Mouse (Mus musculus) limb, embryonic 14.5 days (tissue): ENCODE measurements around the gene Apold1. TPM values are rescaled to one million over a fixed set of nuclear protein-coding genes. Genes with fewer than 3 reads are reported as not detected.

Source experiments
- ATAC-seq: fragments of 200-750 bp; cut with Nextera tagmentation; 2 replicates; pipeline ENCODE4 v1.8.0; 2017; ENCODE audit warnings: low read depth, moderate number of reproducible peaks, moderate TSS enrichment; ENCODE audit not compliant: low FRiP score
- DNase-seq: peaks from one replicate; pipeline ENCODE4 v3.0.0-alpha.2; 2015; ENCODE audit warnings: low spot score
- H3K27ac ChIP-seq: fragments of 300-500 bp; sonication (generic); replicated peaks from 2 replicates; pipeline ENCODE4 v1.5.1; 2014; ENCODE audit warnings: low read depth, mild to moderate bottlenecking, low read length, moderate library complexity, mixed read lengths
- H3K27me3 ChIP-seq: fragments of 300-500 bp; sonication (generic); 2 replicates; pipeline ENCODE4 v1.6.1; 2014; ENCODE audit warnings: low read length, mixed read lengths; ENCODE audit not compliant: control insufficient read depth, insufficient read depth
- H3K36me3 ChIP-seq: fragments of 300-500 bp; sonication (generic); 2 replicates; pipeline ENCODE4 v1.6.1; 2014; ENCODE audit warnings: mild to moderate bottlenecking, low read length, moderate library complexity, mixed read lengths; ENCODE audit not compliant: control insufficient read depth, insufficient read depth
- H3K4me1 ChIP-seq: fragments of 300-500 bp; sonication (generic); 2 replicates; pipeline ENCODE4 v1.6.1; 2014; ENCODE audit warnings: antibody characterized with exemption, low read length, mixed read lengths; ENCODE audit not compliant: control insufficient read depth, insufficient read depth
- H3K4me2 ChIP-seq: fragments of 300-500 bp; sonication (generic); replicated peaks from 2 replicates; pipeline ENCODE4 v1.6.1; 2014; ENCODE audit warnings: low read depth, mild to moderate bottlenecking, low read length, moderate library complexity; ENCODE audit not compliant: severe bottlenecking
- H3K4me3 ChIP-seq: fragments of 300-500 bp; sonication (generic); replicated peaks from 2 replicates; pipeline ENCODE4 v1.5.1; 2014; ENCODE audit warnings: low read length
- H3K9ac ChIP-seq: fragments of 300-500 bp; sonication (generic); 2 replicates; pipeline ENCODE4 v1.6.1; 2014; ENCODE audit warnings: mild to moderate bottlenecking, low read depth, low read length, moderate library complexity; ENCODE audit not compliant: severe bottlenecking
- H3K9me3 ChIP-seq: fragments of 300-500 bp; sonication (generic); 2 replicates; pipeline ENCODE4 v1.6.1; 2016; ENCODE audit warnings: low read length; ENCODE audit not compliant: control insufficient read depth
- POLR2A ChIP-seq: fragments of 200-500 bp; IDR thresholded peaks from 2 replicates; pipeline ENCODE4 v1.8.0; 2012; ENCODE audit warnings: inconsistent platforms, mild to moderate bottlenecking, moderate library complexity, borderline replicate concordance; ENCODE audit not compliant: insufficient read depth, insufficient read length; ENCODE audit errors: extremely low read depth
- WGBS: fragments of 180-500 bp; shearing (Covaris S2); extraction: QIAGEN DNeasy Blood & Tissue Kit; methylation state at CpG from one replicate; pipeline ENCODE4 v1.1.7; 2014; 5-methylcytosine and 5-hydroxymethylcytosine counted together
- polyA plus RNA-seq, 2 experiments: library from polyadenylated mRNA; depleted of rRNA in 1 of 2; stranded (reverse) in 1 of 2; unstranded in 1 of 2; fragments of >200 nt; fragmentation: Nextera tagmentation in 1 of 2; extraction: Ambion mirVana in 1 of 2; gene quantifications; 2 replicates each; pipeline versions ENCODE4 v1.2.1 to v1.2.3; 2012 to 2014

Gene Apold1
- polyA plus RNA-seq, 2 experiments = 2.7 to 4.9 TPM

DNA sequence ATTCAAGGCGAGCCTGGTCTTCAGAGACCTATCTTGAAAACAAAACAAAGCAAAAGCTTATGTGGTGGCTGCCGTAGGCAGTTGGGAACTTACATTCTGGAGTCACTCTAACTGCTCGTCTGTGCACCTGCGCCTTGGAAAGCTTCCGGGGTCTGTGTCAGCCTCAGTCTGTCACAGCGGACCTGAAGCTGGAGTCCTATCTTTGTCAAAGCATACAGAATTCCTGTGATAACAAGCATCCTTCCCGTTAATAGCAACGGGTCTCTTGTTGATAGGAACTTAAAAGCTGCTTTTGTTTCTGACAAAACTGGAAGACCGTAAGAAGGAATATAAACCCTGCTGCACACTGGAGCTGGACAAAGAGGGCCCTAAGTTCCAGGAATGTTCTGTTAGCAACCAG lies 6.9 kb downstream of the Apold1 start:
- Histone ChIP-seq H3K4me2 (no peak overlapping the region), H3K36me3 (no peaks in the 10 kb centered on the region), H3K27ac (no peak overlapping the region), H3K9ac (no peak overlapping the region), H3K27me3 (no peaks in the 10 kb centered on the region), H3K9me3 (no peaks in the 10 kb centered on the region), H3K4me3 (no peak overlapping the region), H3K4me1 (peaks cover 5% of the 10 kb centered on the region)
- ATAC-seq = no peak
- no peak for DNase-seq
- 79% methylated on average over 9 of the region's 9 CpGs for WGBS
- TF ChIP-seq POLR2A = no peak

DNA sequence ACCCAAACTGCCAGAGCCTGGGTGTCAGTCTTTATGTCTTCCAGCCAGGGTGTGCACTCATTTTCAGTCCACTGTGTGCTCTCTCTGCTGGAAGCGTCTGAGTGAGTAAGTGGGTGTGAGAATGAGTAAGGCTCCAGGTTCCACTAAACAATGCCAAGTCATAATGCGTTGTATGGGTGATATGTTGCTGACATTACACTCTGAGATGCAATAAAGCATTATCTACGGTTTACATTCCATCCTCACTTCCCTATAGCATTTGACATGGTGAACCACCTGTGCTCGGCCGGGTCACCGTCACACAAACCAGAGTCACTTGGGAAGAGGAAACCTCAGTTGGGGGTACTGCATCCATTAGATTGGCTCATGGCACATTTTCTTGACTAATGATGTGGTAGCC lies 9.2 kb downstream of the Apold1 start:
- TF ChIP-seq POLR2A = no peak
- Histone ChIP-seq H3K4me3 (no peak overlapping the region), H3K27ac (no peak overlapping the region), H3K4me1 (no peaks in the 10 kb centered on the region), H3K4me2 (no peak overlapping the region), H3K9ac (no peak overlapping the region), H3K27me3 (no peaks in the 10 kb centered on the region), H3K36me3 (no peaks in the 10 kb centered on the region), H3K9me3 (no peaks in the 10 kb centered on the region)
- no peak for DNase-seq
- 87% methylated on average over 6 of the region's 6 CpGs for WGBS
- ATAC-seq = no peak

DNA sequence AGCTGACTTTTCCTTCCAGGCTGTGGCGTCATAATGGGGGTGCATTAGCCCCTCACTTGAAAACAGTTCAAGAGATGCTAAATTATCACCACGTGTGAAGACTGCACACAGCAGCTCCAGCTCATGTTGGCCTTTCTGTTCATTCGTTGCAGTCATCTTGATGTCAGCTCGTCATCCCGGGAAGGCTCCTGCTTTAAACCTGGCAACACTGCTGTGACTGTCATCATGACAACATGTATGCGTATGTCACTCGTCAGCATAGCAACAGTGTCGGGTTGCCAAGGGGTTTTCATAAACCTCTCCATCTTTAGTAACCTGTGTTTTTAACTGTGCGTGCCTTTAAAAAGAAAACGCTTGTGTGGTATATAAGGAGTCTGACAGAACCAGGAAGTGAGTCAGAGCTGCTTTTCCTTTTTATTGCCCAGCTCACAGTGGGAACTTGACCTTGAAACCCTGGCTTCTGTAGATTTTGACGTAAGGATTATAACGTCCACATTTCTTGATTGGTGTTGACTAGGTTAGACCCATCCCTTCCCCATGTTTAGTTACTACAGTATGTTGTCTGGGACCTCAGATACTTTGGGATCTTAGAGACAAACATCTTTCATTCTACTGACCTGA lies 12.6 kb downstream of the Apold1 start:
- ATAC-seq (no peak), DNase-seq (no peak)
- Histone ChIP-seq H3K9me3 (no peaks in the 10 kb centered on the region), H3K4me1 (no peaks in the 10 kb centered on the region), H3K4me2 (no peak overlapping the region), H3K36me3 (no peaks in the 10 kb centered on the region), H3K4me3 (no peak overlapping the region), H3K27ac (no peak overlapping the region), H3K9ac (no peak overlapping the region), H3K27me3 (no peaks in the 10 kb centered on the region)
- no peak for TF ChIP-seq POLR2A
- WGBS = 32% methylated on average over 12 of the region's 12 CpGs

DNA sequence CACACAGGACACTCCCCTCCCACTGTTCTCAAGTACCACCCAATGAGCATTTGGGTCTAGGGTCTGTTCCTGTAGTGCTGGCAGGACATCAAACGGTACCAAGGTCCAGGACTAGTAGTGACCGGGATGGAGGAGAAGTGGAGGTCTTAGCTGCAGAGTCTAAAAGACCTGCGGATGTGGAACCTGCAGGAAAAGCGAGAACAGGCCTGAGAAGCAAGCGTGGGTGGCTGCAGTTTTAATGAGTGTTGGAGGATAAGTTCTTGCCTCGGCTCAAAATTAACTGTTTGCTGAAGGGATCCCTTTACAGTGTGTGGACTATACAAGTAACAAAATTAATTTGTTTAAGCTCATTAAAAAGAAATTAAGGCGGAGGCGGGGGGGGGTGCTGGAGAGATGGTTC lies 13.5 kb downstream of the Apold1 start:
- Histone ChIP-seq H3K36me3 (no peaks in the 10 kb centered on the region), H3K9ac (no peak overlapping the region), H3K4me1 (no peaks in the 10 kb centered on the region), H3K4me2 (no peak overlapping the region), H3K9me3 (no peaks in the 10 kb centered on the region), H3K27me3 (no peaks in the 10 kb centered on the region), H3K27ac (no peak overlapping the region), H3K4me3 (no peak overlapping the region)
- ATAC-seq (no peak), DNase-seq (no peak)
- no peak for TF ChIP-seq POLR2A
- 55% methylated on average over 8 of the region's 8 CpGs for WGBS

DNA sequence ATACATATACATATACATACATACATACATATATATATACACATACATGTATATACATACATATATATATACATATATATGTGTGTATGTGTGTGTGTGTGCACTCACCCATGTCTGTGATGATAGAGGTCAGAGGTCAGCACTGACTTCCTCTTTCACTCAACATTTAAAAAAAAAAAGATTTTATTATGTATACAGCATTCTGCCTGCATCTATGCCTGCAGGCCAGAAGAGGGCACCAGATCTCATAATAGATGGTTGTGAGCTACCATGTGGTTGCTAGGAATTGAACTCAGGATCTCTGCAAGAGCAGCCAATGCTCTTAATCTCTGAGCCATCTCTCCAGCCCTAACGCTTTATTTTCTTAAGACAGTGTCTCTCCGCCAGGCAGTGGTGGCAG lies 15.4 kb downstream of the Apold1 start:
- Histone ChIP-seq H3K9me3 (no peaks in the 10 kb centered on the region), H3K36me3 (no peaks in the 10 kb centered on the region), H3K4me2 (no peak overlapping the region), H3K4me1 (no peaks in the 10 kb centered on the region), H3K27me3 (no peaks in the 10 kb centered on the region), H3K4me3 (no peak overlapping the region), H3K27ac (no peak overlapping the region), H3K9ac (no peak overlapping the region)
- ATAC-seq = no peak
- 79% methylated on average over 2 of the region's 2 CpGs for WGBS
- no peak for TF ChIP-seq POLR2A
- DNase-seq = no peak

DNA sequence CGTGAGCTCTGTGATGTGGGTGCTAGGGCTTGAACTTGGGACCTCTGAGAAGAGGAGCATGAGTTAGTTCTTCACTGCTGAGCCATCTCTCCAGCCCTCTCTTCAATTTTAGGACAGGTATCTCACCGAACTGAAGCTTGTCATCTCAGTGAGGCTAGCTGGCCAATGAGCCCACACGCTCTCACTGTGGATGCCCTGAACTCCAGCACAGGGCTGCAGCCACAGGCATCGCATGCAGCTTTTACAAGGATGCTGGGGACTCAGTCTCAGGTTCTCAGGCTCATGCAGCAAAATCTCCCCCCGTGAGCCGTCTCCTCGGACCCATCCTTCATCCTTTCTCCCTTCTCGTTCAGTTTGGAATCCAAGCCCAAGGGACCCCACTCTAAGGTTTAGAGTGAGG lies 16.6 kb downstream of the Apold1 start:
- no peak for ATAC-seq
- 71% methylated on average over 8 of the region's 8 CpGs for WGBS
- no peak overlapping the region for H3K4me3 ChIP-seq
- H3K36me3 ChIP-seq = no peaks in the 10 kb centered on the region
- no peaks in the 10 kb centered on the region for H3K27me3 ChIP-seq
- H3K9ac ChIP-seq = no peak overlapping the region
- no peak overlapping the region for H3K4me2 ChIP-seq
- no peak overlapping the region for H3K27ac ChIP-seq
- no peak for DNase-seq
- H3K9me3 ChIP-seq = no peaks in the 10 kb centered on the region
- no peaks in the 10 kb centered on the region for H3K4me1 ChIP-seq
- no peak for TF ChIP-seq POLR2A
